Mouse (Mus musculus) ES-E14 (cell line): Measurements from ENCODE around the gene Fndc1.

Experiments
- CHD2 ChIP-seq: IDR thresholded peaks from 2 replicates; pipeline ENCODE4 v1.6.1; 2014; ENCODE audit warnings: mild to moderate bottlenecking, low read depth, low read length, inconsistent platforms
- HCFC1 ChIP-seq: IDR thresholded peaks from 2 replicates; pipeline ENCODE4 v1.6.1; 2012; ENCODE audit warnings: low read length, inconsistent platforms, borderline replicate concordance; ENCODE audit not compliant: insufficient read depth

- no peak for TF ChIP-seq CHD2
- TF ChIP-seq HCFC1, result no peak
Observed at GRCm38 (mm10) chr17:7707073-7707472, 120.0 kb downstream of the Fndc1 start.
